Comparison of ENCODE assay signal across 29 mouse cellular contexts in the genomic region with DNA sequence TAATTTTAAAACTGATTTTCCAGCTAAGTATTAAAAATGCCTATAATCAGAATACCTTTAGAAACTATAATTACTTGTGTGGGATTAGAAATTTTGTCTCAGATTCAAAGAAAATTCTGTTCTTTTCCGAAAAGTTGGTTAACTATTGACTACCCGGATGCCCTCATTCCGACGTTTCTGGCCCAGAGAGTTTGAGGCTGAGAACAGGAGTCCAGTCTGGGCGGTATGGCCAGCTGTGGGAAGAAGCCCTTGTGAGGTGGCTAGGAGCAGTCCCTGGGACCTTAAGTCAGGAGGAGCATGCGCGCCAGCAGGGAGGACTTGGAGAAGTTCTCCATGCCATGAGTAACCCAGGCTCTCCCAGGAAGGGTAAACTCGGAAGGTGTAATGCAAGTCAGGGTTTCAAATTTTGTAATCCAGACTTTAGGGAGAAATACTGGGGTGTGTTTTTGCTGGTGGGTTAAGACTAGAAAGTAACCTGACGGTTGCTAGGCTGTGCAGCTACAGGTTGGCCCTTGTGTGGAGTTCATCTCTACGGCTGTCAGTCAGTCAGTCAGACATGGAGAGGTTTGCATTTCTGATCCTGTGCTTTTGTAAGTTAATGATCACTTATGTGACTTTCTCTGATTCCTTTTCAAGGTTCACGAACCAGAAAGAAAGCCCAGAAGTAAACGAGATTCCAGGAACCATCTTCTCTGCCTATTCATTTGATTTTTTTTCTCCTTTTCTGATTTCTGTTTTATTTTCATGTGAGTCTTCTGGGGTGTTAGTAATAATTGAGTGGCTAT.
A peak's percentile ranks its signal among the peaks of the same experiment; 100 is the strongest.
DNase-seq lines count a peak whose midpoint lies in the region; ATAC-seq and TF ChIP-seq lines count a peak whose summit lies in the region.
"Had no signal": no experiment of that assay in that cellular context is flagged by ENCODE, and none has a peak within 500 bp of the region (broad histone marks: within the 10 kb centered on the region; RNA-seq: fewer than 3 reads in every experiment).

No protein-coding gene starts in this region.

- H3K4me3 ChIP-seq in forebrain, postnatal 0 days (ENCODE audit: low read depth, low read length) = no peak overlapping the region
- H3K4me3 ChIP-seq in forebrain, embryonic 11.5 days (ENCODE audit: low read depth, low read length) = no peak overlapping the region
- H3K4me3 ChIP-seq in kidney, adult 2 months (ENCODE audit: insufficient read depth, low read depth, low read length) = no peak overlapping the region
- no peak overlapping the region for H3K4me3 ChIP-seq in kidney, embryonic 16.5 days (ENCODE audit: low read length)
- H3K4me3 ChIP-seq: embryonic facial prominence, embryonic 10.5 days; embryonic facial prominence, embryonic 13.5 days; erythroblast, embryonic 14.5 days; forebrain, embryonic 13.5 days; gastrocnemius, adult 2 months; heart, embryonic 10.5 days; heart, embryonic 13.5 days had no signal

- 0 out of 2 replicates have a peak overlapping the region, but pooled peaks have one; percentile 4 for H3K27ac ChIP-seq in forebrain, postnatal 0 days (ENCODE audit: low read depth, low read length)
- H3K27ac ChIP-seq in forebrain, embryonic 11.5 days (ENCODE audit: low read depth, low read length) = no peak overlapping the region
- peak overlapping the region; percentile 81 for H3K27ac ChIP-seq in kidney, adult 2 months (ENCODE audit: insufficient read depth, low read depth, low read length)
- H3K27ac ChIP-seq in kidney, embryonic 16.5 days (ENCODE audit: low read length) = no peak overlapping the region
- H3K27ac ChIP-seq: embryonic facial prominence, embryonic 10.5 days; embryonic facial prominence, embryonic 13.5 days; forebrain, embryonic 13.5 days; gastrocnemius, adult 2 months; heart, embryonic 10.5 days; heart, embryonic 13.5 days; hindbrain, embryonic 14.5 days had no signal

- no peak for ATAC-seq in forebrain, postnatal 0 days
- no peak for ATAC-seq in forebrain, embryonic 11.5 days (replicated peaks; ENCODE audit: low FRiP score)
- no peak for ATAC-seq in kidney, embryonic 16.5 days (ENCODE audit: low FRiP score, low TSS enrichment)
- ATAC-seq: activated CD4-positive, CD25-positive, alpha-beta regulatory T cell, adult 4 months; forebrain, embryonic 13.5 days; forebrain, embryonic 16.5 days had no signal

- no peak for DNase-seq in forebrain, postnatal 0 days
- no peak for DNase-seq in forebrain, embryonic 11.5 days (ENCODE audit: low spot score)
- peak; percentile 86 for DNase-seq in kidney, adult 2 months
- peak; percentile 20 for DNase-seq in kidney, postnatal 14 days
- peak; percentile 25 to 33 for DNase-seq in kidney, postnatal 4 days
- no peak for DNase-seq in ovary, postnatal 36 days (ENCODE audit: low spot score)
- no peak for DNase-seq in heart, adult 8-10 months (ENCODE audit: low spot score)
- DNase-seq: adrenal gland, adult 8-10 months; adrenal gland, postnatal 25 days; cerebellum, adult 11-12 months; cerebellum, adult 8-10 months; cerebellum, postnatal 10 days; cerebellum, postnatal 36 days; embryo, embryonic 11 days; gastrocnemius, adult 2 months; gastrocnemius, postnatal 14 days; heart, adult 11 months; heart, postnatal 14 days; heart, postnatal 4 days had no signal

- TF ChIP-seq CTCF in forebrain, postnatal 0 days (IDR thresholded peaks at IDR 0.05; ENCODE audit: low read depth) = no peak
- no peak for TF ChIP-seq CTCF in kidney, adult 2 months (conservative IDR thresholded peaks at IDR 0.05; ENCODE audit: insufficient read depth, insufficient read length, low read depth, low read length)

- no peaks in the 10 kb centered on the region for H3K36me3 ChIP-seq in forebrain, postnatal 0 days (ENCODE audit: insufficient read depth)
- no peaks in the 10 kb centered on the region; the same call in 1 of the 2 replicates for H3K36me3 ChIP-seq in forebrain, embryonic 11.5 days (ENCODE audit: control insufficient read depth, insufficient read depth, low read length)
- H3K36me3 ChIP-seq in kidney, adult 2 months (ENCODE audit: control insufficient read depth, insufficient read depth, low read length) = no peaks in the 10 kb centered on the region
- peaks cover 5% of the 10 kb centered on the region; the same call in 1 of the 2 replicates for H3K36me3 ChIP-seq in kidney, embryonic 16.5 days (ENCODE audit: insufficient read depth, low read length)

- no peaks in the 10 kb centered on the region for H3K9me3 ChIP-seq in forebrain, postnatal 0 days (ENCODE audit: low read length)
- H3K9me3 ChIP-seq in forebrain, embryonic 11.5 days (ENCODE audit: control insufficient read depth, low read length) = no peaks in the 10 kb centered on the region
- H3K9me3 ChIP-seq in kidney, embryonic 16.5 days (ENCODE audit: low read length) = no peaks in the 10 kb centered on the region
- H3K9me3 ChIP-seq: embryonic facial prominence, embryonic 10.5 days; embryonic facial prominence, embryonic 13.5 days; forebrain, embryonic 13.5 days; heart, embryonic 10.5 days; heart, embryonic 13.5 days had no signal

- no peak for TF ChIP-seq POLR2A in kidney, adult 2 months (IDR thresholded peaks at IDR 0.05; ENCODE audit: low read depth, low read length)

- no peak overlapping the region for H3K4me2 ChIP-seq in forebrain, postnatal 0 days (ENCODE audit: low read depth)
- no peak overlapping the region for H3K4me2 ChIP-seq in forebrain, embryonic 11.5 days (ENCODE audit: low read depth, low read length, severe bottlenecking)
- no peak overlapping the region for H3K4me2 ChIP-seq in kidney, embryonic 16.5 days (replicated peaks; ENCODE audit: low read depth, low read length)
- H3K4me2 ChIP-seq: embryonic facial prominence, embryonic 13.5 days; forebrain, embryonic 13.5 days; heart, embryonic 13.5 days; hindbrain, embryonic 14.5 days had no signal

- peaks cover 14% of the 10 kb centered on the region; the same call in 1 of the 2 replicates for H3K4me1 ChIP-seq in forebrain, postnatal 0 days (ENCODE audit: insufficient read depth)
- H3K4me1 ChIP-seq in forebrain, embryonic 11.5 days (replicated peaks; ENCODE audit: control insufficient read depth, insufficient read depth, low read length) = peaks cover 14% of the 10 kb centered on the region; the same call in 1 of the 2 replicates
- H3K4me1 ChIP-seq in kidney, adult 2 months (ENCODE audit: control insufficient read depth, insufficient read depth, low read length) = peaks cover 7% of the 10 kb centered on the region; the same call in 1 of the 2 replicates
- H3K4me1 ChIP-seq in kidney, embryonic 16.5 days (ENCODE audit: insufficient read depth, low read length) = no peaks in the 10 kb centered on the region
- H3K4me1 ChIP-seq: heart, embryonic 10.5 days; heart, embryonic 13.5 days had no signal

- H3K27me3 ChIP-seq in forebrain, postnatal 0 days (ENCODE audit: insufficient read depth, low read length) = no peaks in the 10 kb centered on the region
- H3K27me3 ChIP-seq in forebrain, embryonic 11.5 days (ENCODE audit: control insufficient read depth, insufficient read depth, low read length) = no peaks in the 10 kb centered on the region
- no peaks in the 10 kb centered on the region for H3K27me3 ChIP-seq in kidney, adult 2 months (replicated peaks; ENCODE audit: control insufficient read depth, insufficient read depth, low read length)
- no peaks in the 10 kb centered on the region for H3K27me3 ChIP-seq in kidney, embryonic 16.5 days (ENCODE audit: insufficient read depth, low read length)
- H3K27me3 ChIP-seq: embryonic facial prominence, embryonic 13.5 days; forebrain, embryonic 13.5 days; heart, embryonic 13.5 days had no signal

- no peak overlapping the region for H3K9ac ChIP-seq in forebrain, postnatal 0 days
- no peak overlapping the region for H3K9ac ChIP-seq in forebrain, embryonic 11.5 days (ENCODE audit: low read length)
- no peak overlapping the region for H3K9ac ChIP-seq in kidney, embryonic 16.5 days (replicated peaks; ENCODE audit: low read length)
- H3K9ac ChIP-seq: embryonic facial prominence, embryonic 13.5 days; forebrain, embryonic 13.5 days; heart, embryonic 13.5 days; hindbrain, embryonic 14.5 days had no signal

- WGBS in forebrain, postnatal 0 days = 75% methylated on average over 12 of the region's 12 CpGs
- WGBS in forebrain, embryonic 11.5 days = 77% methylated on average over 12 of the region's 12 CpGs
- 50% methylated on average over 12 of the region's 12 CpGs for WGBS in kidney, adult 2 months
- 75% methylated on average over 12 of the region's 12 CpGs for WGBS in kidney, embryonic 16.5 days

Comparison
In these comparisons a context has a peak if more than half of its experiments do, and no peak if none do; other contexts are left out.
1. H3K27ac ChIP-seq: peak in forebrain, postnatal 0 days (single experiment) and kidney, adult 2 months (single experiment); none in forebrain, embryonic 11.5 days (single experiment) and kidney, embryonic 16.5 days (single experiment).
2. DNase-seq: peak in kidney, adult 2 months (single experiment), kidney, postnatal 14 days (single experiment) and kidney, postnatal 4 days (2 of 2); none in forebrain, postnatal 0 days (single experiment), forebrain, embryonic 11.5 days (single experiment), ovary, postnatal 36 days (single experiment) and heart, adult 8-10 months (single experiment).